Mouse (Mus musculus): ENCODE results near the gene Pigk. TPM values are rescaled to one million over a fixed set of nuclear protein-coding genes. Genes with fewer than 3 reads are reported as not detected.
"Not testable (repeated sequence)": the region's sequence is repeated elsewhere in the genome, so short reads cannot be mapped to it uniquely, and the experiment has no call there.

Gene Pigk
- polyA plus RNA-seq, 1 experiment, result 0.65 TPM

DNA sequence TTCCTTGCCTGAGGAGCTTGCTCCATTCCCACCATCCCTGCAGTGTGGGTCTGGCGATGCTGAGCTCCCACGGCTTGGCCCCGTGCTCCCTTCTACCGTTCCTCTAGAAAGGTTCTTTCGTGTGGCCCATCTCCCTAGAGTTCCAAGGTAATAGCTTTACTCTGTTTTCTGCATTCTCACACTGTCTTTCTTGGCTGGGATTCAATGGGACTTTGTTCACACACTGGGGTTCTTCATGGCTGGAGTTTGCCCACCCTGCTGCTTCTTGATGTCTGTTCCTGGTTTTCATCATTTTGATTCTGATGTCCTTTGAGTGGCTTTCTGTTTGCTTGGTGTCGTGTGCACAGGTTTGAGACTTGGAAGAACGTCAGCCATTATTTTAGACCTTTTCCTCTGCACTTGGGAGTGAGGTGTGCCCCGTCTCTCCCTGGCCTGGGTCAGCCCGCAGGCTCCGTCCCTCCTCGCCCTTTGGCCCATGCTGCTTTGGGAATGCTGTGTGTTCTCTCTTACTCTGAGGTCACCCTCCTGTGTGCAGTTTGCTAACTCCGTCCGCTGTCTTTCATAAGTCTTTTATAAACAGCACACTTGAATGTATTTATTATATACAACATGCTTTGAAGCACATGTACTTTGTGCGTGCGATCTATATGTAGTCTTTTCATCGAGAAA, 63.1 kb downstream of the Pigk start:
- Histone ChIP-seq H3K27me3 (ENCODE audit: control insufficient read depth) (no peaks in the 10 kb centered on the region), H3K9me3 (ENCODE audit: control insufficient read depth, low read length) (no peaks in the 10 kb centered on the region), H3K4me1 (ENCODE audit: control insufficient read depth) (no peaks in the 10 kb centered on the region), H3K36me3 (ENCODE audit: control insufficient read depth) (peaks cover 18% of the 10 kb centered on the region), H3K4me3 (replicated peaks) (no peak overlapping the region)
- TF ChIP-seq TAL1 (IDR thresholded peaks at IDR 0.05; ENCODE audit: low read length) (no peak), GATA1 (IDR thresholded peaks at IDR 0.05; ENCODE audit: low read length) (no peak)

DNA sequence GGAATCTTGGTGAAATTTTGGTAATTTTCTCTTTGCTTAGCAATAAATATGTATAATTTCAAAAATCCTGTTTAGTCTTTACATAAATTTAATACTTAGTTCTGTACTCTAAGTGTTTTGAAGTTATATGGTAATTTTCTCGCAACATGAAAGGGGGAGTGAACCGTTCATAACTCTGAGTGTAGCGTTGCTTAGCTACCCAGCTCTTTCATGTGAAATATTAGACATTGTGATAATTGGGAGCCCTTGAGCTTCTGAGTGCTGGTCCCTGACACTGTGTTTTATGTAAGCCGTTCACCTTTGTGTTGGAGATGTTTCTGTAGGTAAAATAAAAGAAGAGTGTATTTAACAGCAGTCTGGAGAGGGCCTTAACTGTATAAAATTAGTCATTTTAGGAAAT, 65.9 kb downstream of the Pigk start:
- Histone ChIP-seq H3K4me3 (replicated peaks) (no peak overlapping the region), H3K27me3 (ENCODE audit: control insufficient read depth) (no peaks in the 10 kb centered on the region), H3K36me3 (ENCODE audit: control insufficient read depth) (peaks cover 13% of the 10 kb centered on the region), H3K9me3 (ENCODE audit: control insufficient read depth, low read length) (no peaks in the 10 kb centered on the region), H3K4me1 (ENCODE audit: control insufficient read depth) (no peaks in the 10 kb centered on the region)
- TF ChIP-seq TAL1 (IDR thresholded peaks at IDR 0.05; ENCODE audit: low read length) (no peak), GATA1 (IDR thresholded peaks at IDR 0.05; ENCODE audit: low read length) (no peak)

DNA sequence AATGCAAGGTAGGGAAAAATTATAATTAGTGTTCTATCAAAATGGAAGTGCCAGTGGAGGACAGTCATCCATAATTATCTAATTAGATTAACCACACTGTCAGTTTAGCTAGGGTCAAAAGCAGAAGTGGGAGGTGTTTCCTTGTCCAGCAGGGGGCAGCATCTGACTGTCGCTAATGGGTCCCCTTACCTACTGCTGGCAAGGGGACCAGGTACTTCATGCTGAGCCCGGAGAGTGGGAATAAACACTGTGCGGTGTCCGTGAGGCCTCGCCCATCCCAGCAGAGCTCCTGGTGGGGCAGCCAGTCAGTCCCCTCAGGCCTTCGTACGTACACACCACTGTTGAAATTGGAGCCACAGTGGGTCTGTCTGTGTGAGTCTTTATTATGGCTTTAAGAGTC, 69.9 kb downstream of the Pigk start:
- Histone ChIP-seq H3K4me1 (ENCODE audit: control insufficient read depth) (no peaks in the 10 kb centered on the region), H3K4me3 (replicated peaks) (no peak overlapping the region), H3K9me3 (ENCODE audit: control insufficient read depth, low read length) (no peaks in the 10 kb centered on the region), H3K36me3 (ENCODE audit: control insufficient read depth) (peaks cover 29% of the 10 kb centered on the region), H3K27me3 (ENCODE audit: control insufficient read depth) (no peaks in the 10 kb centered on the region)
- TF ChIP-seq TAL1 (IDR thresholded peaks at IDR 0.05; ENCODE audit: low read length), result no peak
- TF ChIP-seq GATA1 (IDR thresholded peaks at IDR 0.05; ENCODE audit: low read length), result no peak

DNA sequence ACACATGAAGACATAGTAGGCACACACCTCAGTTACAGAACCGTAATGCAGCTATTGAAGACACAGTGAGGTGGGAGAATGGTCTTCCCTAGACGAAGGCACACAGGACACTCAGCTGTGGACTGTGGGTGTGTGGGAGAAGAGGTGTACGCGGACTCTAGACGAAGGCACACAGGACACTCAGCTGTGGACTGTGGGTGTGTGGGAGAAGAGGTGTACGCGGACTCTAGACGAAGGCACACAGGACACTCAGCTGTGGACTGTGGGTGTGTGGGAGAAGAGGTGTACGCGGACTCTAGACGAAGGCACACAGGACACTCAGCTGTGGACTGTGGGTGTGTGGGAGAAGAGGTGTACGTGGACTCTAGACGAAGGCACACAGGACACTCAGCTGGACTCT, 70.5 kb downstream of the Pigk start:
- peaks cover 29% of the 10 kb centered on the region for H3K36me3 ChIP-seq (ENCODE audit: control insufficient read depth)
- H3K27me3 ChIP-seq (ENCODE audit: control insufficient read depth); H3K4me3 ChIP-seq (replicated peaks); H3K9me3 ChIP-seq (ENCODE audit: control insufficient read depth, low read length); H3K4me1 ChIP-seq (ENCODE audit: control insufficient read depth): not testable (repeated sequence)

DNA sequence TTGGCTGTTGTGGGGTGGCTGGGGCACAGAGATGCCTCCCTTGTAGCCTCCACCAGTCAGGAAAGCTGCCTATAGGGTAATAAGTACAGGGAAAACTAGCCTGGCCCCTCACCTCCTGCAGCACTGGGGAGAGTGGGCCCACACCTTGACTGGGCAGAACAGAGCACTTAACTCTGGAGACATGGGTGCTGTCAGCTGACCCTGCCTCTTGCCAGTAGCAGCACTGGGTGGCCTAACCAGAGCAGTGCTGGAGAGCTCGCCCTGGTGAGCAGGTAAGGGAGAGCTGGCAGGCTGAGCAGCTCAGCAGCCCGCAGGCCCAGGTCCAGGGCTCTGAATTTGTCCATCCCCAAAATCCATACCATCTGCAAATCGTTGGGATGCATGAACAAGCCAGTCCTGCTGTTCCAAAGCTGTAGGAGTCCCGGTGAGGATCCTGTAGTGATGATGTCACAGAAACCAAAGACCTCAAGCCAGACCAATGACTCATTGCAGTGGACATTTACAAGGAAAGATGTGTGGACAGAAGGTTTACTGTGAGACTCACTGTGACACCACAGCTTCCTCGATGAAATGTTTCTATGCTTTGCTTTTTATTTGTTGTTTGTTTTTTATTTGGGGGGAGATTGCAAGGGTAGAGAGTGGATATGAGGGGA, 74.5 kb downstream of the Pigk start:
- not testable (repeated sequence) for H3K4me3 ChIP-seq (replicated peaks); H3K27me3 ChIP-seq (ENCODE audit: control insufficient read depth); H3K9me3 ChIP-seq (ENCODE audit: control insufficient read depth, low read length); H3K4me1 ChIP-seq (ENCODE audit: control insufficient read depth)
- peaks cover 38% of the 10 kb centered on the region for H3K36me3 ChIP-seq (ENCODE audit: control insufficient read depth)

DNA sequence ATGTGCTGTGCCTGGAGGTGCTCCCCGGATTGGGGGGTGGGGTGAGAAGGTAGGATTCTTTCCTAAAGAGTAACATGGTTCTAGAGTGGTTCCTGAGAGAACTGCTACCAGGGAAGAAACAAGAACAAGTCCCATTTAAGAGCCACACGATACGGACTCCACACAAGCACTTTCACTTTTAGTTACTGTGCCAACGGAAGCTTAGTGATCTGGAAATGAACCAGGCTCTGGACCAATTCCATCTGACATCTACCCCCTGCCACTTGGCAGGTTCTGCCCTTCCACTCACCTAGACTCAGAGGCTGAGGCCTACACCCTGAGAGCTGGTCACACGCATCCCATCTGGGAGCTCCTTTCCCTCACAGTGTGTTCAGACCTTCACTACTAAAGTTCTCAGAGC, 78.7 kb downstream of the Pigk start:
- H3K4me1 ChIP-seq (ENCODE audit: control insufficient read depth), result no peaks in the 10 kb centered on the region
- no peak overlapping the region for H3K4me3 ChIP-seq (replicated peaks)
- H3K27me3 ChIP-seq (ENCODE audit: control insufficient read depth), result no peaks in the 10 kb centered on the region
- no peaks in the 10 kb centered on the region for H3K9me3 ChIP-seq (ENCODE audit: control insufficient read depth, low read length)
- H3K36me3 ChIP-seq (ENCODE audit: control insufficient read depth), result peaks cover 23% of the 10 kb centered on the region
- TF ChIP-seq TAL1 (IDR thresholded peaks at IDR 0.05; ENCODE audit: low read length), result no peak
- no peak for TF ChIP-seq GATA1 (IDR thresholded peaks at IDR 0.05; ENCODE audit: low read length)

DNA sequence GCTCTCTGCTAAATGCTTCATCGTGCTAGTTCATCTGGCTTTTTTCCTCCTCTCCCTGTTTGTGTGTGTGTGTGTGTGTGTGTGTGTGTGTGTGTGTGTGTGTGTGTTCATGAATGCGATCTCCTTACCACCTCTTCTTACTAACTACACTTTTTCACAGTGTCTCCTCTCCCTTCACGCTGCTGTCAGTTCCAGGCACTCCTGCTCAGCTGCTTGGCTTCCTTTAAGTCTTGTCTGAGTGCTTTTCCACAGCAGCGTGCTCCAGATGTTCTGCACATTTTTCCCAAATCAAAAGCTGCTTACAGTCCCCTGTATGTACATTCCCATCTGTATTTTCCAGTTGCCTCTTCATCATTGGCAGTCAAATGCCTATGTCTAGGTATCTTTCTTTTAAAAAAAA, 79.1 kb downstream of the Pigk start:
- H3K36me3 ChIP-seq (ENCODE audit: control insufficient read depth), result peaks cover 19% of the 10 kb centered on the region
- H3K27me3 ChIP-seq (ENCODE audit: control insufficient read depth), result no peaks in the 10 kb centered on the region
- no peaks in the 10 kb centered on the region for H3K9me3 ChIP-seq (ENCODE audit: control insufficient read depth, low read length)
- H3K4me1 ChIP-seq (ENCODE audit: control insufficient read depth), result no peaks in the 10 kb centered on the region
- TF ChIP-seq TAL1 (IDR thresholded peaks at IDR 0.05; ENCODE audit: low read length), result no peak
- no peak overlapping the region for H3K4me3 ChIP-seq (replicated peaks)

DNA sequence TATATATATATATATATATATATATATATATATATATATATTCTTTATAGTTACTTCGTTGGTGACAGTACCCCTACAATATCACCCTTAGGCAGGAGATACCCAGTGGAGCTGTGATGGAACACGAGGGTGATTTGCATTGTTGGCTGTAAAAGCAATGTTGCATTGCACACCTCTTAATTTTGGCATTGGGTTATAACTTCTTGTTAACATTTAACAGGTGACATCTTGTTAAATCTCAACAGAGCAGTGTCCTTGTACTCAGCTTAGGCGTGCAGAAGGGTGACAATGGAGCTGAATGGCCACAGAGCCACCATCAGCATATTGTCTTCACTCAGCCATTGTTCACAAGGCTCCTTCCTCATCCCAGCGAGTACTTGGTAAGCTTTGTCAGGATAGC, 82.3 kb downstream of the Pigk start:
- Histone ChIP-seq H3K4me1 (ENCODE audit: control insufficient read depth) (no peaks in the 10 kb centered on the region), H3K36me3 (ENCODE audit: control insufficient read depth) (peaks cover 2% of the 10 kb centered on the region), H3K4me3 (replicated peaks) (no peak overlapping the region), H3K9me3 (ENCODE audit: control insufficient read depth, low read length) (peaks cover 2% of the 10 kb centered on the region; the same call in 1 of the 2 replicates), H3K27me3 (ENCODE audit: control insufficient read depth) (no peaks in the 10 kb centered on the region)
- TF ChIP-seq TAL1 (IDR thresholded peaks at IDR 0.05; ENCODE audit: low read length) (no peak), GATA1 (IDR thresholded peaks at IDR 0.05; ENCODE audit: low read length) (no peak)

DNA sequence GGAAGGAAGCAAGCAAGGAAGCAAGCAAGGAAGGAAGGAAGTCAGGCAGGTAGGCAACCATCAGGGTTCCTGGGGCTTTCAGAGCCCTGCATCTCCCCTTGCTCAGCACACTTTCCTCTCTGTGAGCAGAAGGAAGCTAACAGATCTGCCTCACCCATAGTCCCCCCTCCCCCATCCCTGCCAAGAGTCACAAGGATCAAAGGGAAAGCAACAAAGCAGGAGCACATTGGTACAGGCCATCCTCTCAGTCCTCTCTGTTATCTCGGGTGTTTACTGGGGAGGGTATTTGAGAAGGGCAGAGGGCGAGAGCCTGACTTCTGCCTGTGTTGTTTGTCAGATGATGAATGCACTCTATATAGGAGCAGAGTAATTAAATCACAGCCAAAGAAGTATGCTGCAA, 83.5 kb downstream of the Pigk start:
- Histone ChIP-seq H3K27me3 (ENCODE audit: control insufficient read depth) (no peaks in the 10 kb centered on the region), H3K4me3 (replicated peaks) (no peak overlapping the region), H3K36me3 (ENCODE audit: control insufficient read depth) (no peaks in the 10 kb centered on the region), H3K4me1 (ENCODE audit: control insufficient read depth) (no peaks in the 10 kb centered on the region), H3K9me3 (ENCODE audit: control insufficient read depth, low read length) (peaks cover 2% of the 10 kb centered on the region; the same call in 1 of the 2 replicates)
- no peak for TF ChIP-seq TAL1 (IDR thresholded peaks at IDR 0.05; ENCODE audit: low read length)

All from erythroblast, embryonic 14.5 days (primary cell).